Mouse (Mus musculus) ES-Bruce4 (cell line): ENCODE results near the gene Cfap97d1. TPM values are rescaled to one million over a fixed set of nuclear protein-coding genes. Genes with fewer than 3 reads are reported as not detected.

Source experiments
- H3K27ac ChIP-seq: 2 replicates; pipeline ENCODE4 v1.5.1; 2012; ENCODE audit warnings: low read length, inconsistent platforms; ENCODE audit not compliant: insufficient read depth
- H3K27me3 ChIP-seq: 2 replicates; pipeline ENCODE4 v1.6.1; 2012; ENCODE audit warnings: mild to moderate bottlenecking, low read length, inconsistent platforms; ENCODE audit not compliant: control insufficient read depth, poor library complexity, insufficient read depth, severe bottlenecking
- H3K36me3 ChIP-seq: 2 replicates; pipeline ENCODE4 v1.6.1; 2012; ENCODE audit warnings: inconsistent platforms, mild to moderate bottlenecking, low read length, moderate library complexity; ENCODE audit not compliant: control insufficient read depth, poor library complexity, insufficient read depth, severe bottlenecking
- H3K4me1 ChIP-seq: one replicate; pipeline ENCODE4 v1.8.1; 2011; ENCODE audit warnings: low read length; ENCODE audit not compliant: control insufficient read depth, insufficient read depth
- H3K4me3 ChIP-seq: 2 replicates; pipeline ENCODE4 v1.5.1; 2011; ENCODE audit warnings: low read depth, mild to moderate bottlenecking, low read length
- H3K9ac ChIP-seq: 2 replicates; pipeline ENCODE4 v1.6.1; 2012; ENCODE audit warnings: low read depth, mild to moderate bottlenecking, inconsistent platforms; ENCODE audit not compliant: poor library complexity, severe bottlenecking
- H3K9me3 ChIP-seq: replicated peaks from 2 replicates; pipeline ENCODE4 v1.6.1; 2012; ENCODE audit warnings: mild to moderate bottlenecking, low read length, inconsistent platforms; ENCODE audit not compliant: control insufficient read depth, poor library complexity, insufficient read depth, severe bottlenecking
- CTCF ChIP-seq: IDR thresholded peaks from one replicate; pipeline ENCODE4 v1.8.1; 2011; ENCODE audit warnings: low read depth, low read length
- EP300 ChIP-seq: IDR thresholded peaks from 2 replicates; pipeline ENCODE4 v1.6.1; 2011; ENCODE audit warnings: low read depth, low read length; ENCODE audit not compliant: insufficient read depth
- POLR2A ChIP-seq: IDR thresholded peaks from one replicate; pipeline ENCODE4 v1.8.1; 2011; ENCODE audit warnings: low read length; ENCODE audit not compliant: insufficient read depth
- polyA plus RNA-seq: library from polyadenylated mRNA; stranded (reverse); fragments of >200 nt; gene quantifications from 2 replicates; pipeline ENCODE4 v1.2.4, GENCODE M21; 2011; ENCODE audit warnings: low read depth; ENCODE audit not compliant: missing spikeins, insufficient read depth, insufficient read length

The Cfap97d1 gene
- polyA plus RNA-seq, 1 experiment = not detected

GRCm38 (mm10) chr11:102008372-102008771 lies 24.3 kb downstream of the Cfap97d1 start:
- no peaks in the 10 kb centered on the region for H3K27me3 ChIP-seq
- no peaks in the 10 kb centered on the region for H3K9me3 ChIP-seq
- H3K36me3 ChIP-seq = no peaks in the 10 kb centered on the region
- no peaks in the 10 kb centered on the region for H3K4me1 ChIP-seq
- H3K27ac ChIP-seq = no peak overlapping the region
- TF ChIP-seq CTCF (no peak), POLR2A (no peak), EP300 (no peak)
- no peak overlapping the region for H3K4me3 ChIP-seq
- H3K9ac ChIP-seq = no peak overlapping the region

- no peak for TF ChIP-seq CTCF
- TF ChIP-seq POLR2A = no peak
- no peak for TF ChIP-seq EP300
- no peaks in the 10 kb centered on the region for H3K4me1 ChIP-seq
- no peaks in the 10 kb centered on the region for H3K9me3 ChIP-seq
- H3K9ac ChIP-seq = no peak overlapping the region
- no peaks in the 10 kb centered on the region for H3K27me3 ChIP-seq
- no peak overlapping the region for H3K27ac ChIP-seq
- H3K36me3 ChIP-seq = no peaks in the 10 kb centered on the region
- H3K4me3 ChIP-seq = no peak overlapping the region
These were observed 25.0 kb downstream of the Cfap97d1 start for GRCm38 (mm10) chr11:102008954-102009637.

GRCm38 (mm10) chr11:102010140-102010539 lies 26.1 kb downstream of the Cfap97d1 start:
- TF ChIP-seq EP300 = no peak
- TF ChIP-seq POLR2A = no peak
- TF ChIP-seq CTCF = no peak
- Histone ChIP-seq H3K27me3 (no peaks in the 10 kb centered on the region), H3K9me3 (no peaks in the 10 kb centered on the region), H3K27ac (no peak overlapping the region), H3K4me1 (no peaks in the 10 kb centered on the region), H3K9ac (no peak overlapping the region), H3K4me3 (no peak overlapping the region), H3K36me3 (no peaks in the 10 kb centered on the region)

GRCm38 (mm10) chr11:102011510-102011909 lies 27.4 kb downstream of the Cfap97d1 start:
- Histone ChIP-seq H3K9ac (no peak overlapping the region), H3K27me3 (no peaks in the 10 kb centered on the region), H3K4me3 (no peak overlapping the region), H3K9me3 (no peaks in the 10 kb centered on the region), H3K27ac (no peak overlapping the region), H3K36me3 (no peaks in the 10 kb centered on the region), H3K4me1 (no peaks in the 10 kb centered on the region)
- no peak for TF ChIP-seq CTCF
- no peak for TF ChIP-seq EP300
- TF ChIP-seq POLR2A = no peak

- TF ChIP-seq POLR2A = no peak
- TF ChIP-seq CTCF = no peak
- TF ChIP-seq EP300 = no peak
- no peaks in the 10 kb centered on the region for H3K9me3 ChIP-seq
- H3K9ac ChIP-seq = no peak overlapping the region
- H3K4me3 ChIP-seq = no peak overlapping the region
- no peaks in the 10 kb centered on the region for H3K27me3 ChIP-seq
- H3K27ac ChIP-seq = no peak overlapping the region
- H3K36me3 ChIP-seq = no peaks in the 10 kb centered on the region
- no peaks in the 10 kb centered on the region for H3K4me1 ChIP-seq
These were observed 29.1 kb downstream of the Cfap97d1 start for GRCm38 (mm10) chr11:102013201-102013600.

GRCm38 (mm10) chr11:102015472-102015871 lies 31.4 kb downstream of the Cfap97d1 start:
- Histone ChIP-seq H3K4me3 (no peak overlapping the region), H3K9ac (no peak overlapping the region), H3K4me1 (no peaks in the 10 kb centered on the region), H3K27me3 (no peaks in the 10 kb centered on the region), H3K9me3 (no peaks in the 10 kb centered on the region), H3K36me3 (no peaks in the 10 kb centered on the region), H3K27ac (no peak overlapping the region)
- TF ChIP-seq CTCF (no peak), POLR2A (no peak), EP300 (no peak)
